Mouse (Mus musculus) lung, postnatal 0 days (tissue): ENCODE results near the gene H2-Q10. TPM values are rescaled to one million over a fixed set of nuclear protein-coding genes. Genes with fewer than 3 reads are reported as not detected.
"Not testable (repeated sequence)": the region's sequence is repeated elsewhere in the genome, so short reads cannot be mapped to it uniquely, and the experiment has no call there.

Experiments
- ATAC-seq: fragments of 200-750 bp; cut with Nextera tagmentation; 2 replicates; pipeline ENCODE4 v1.8.0; 2017; ENCODE audit warnings: moderate library complexity
- DNase-seq: peaks from one replicate; pipeline ENCODE4 v3.0.0-alpha.2; 2016; ENCODE audit warnings: low spot score
- H3K27ac ChIP-seq: fragments of 300-500 bp; sonication (generic); 2 replicates; pipeline ENCODE4 v1.5.1; 2014; ENCODE audit warnings: antibody characterized with exemption, mild to moderate bottlenecking, low read length, mixed read lengths
- H3K27me3 ChIP-seq: fragments of 300-500 bp; sonication (generic); replicated peaks from 2 replicates; pipeline ENCODE4 v1.6.1; 2014; ENCODE audit warnings: low read length, mixed read lengths; ENCODE audit not compliant: insufficient read depth
- H3K36me3 ChIP-seq: fragments of 300-500 bp; sonication (generic); 2 replicates; pipeline ENCODE4 v1.6.1; 2014; ENCODE audit warnings: low read length, mixed read lengths; ENCODE audit not compliant: insufficient read depth
- H3K4me1 ChIP-seq: fragments of 300-500 bp; sonication (generic); 2 replicates; pipeline ENCODE4 v1.6.1; 2014; ENCODE audit warnings: antibody characterized with exemption, low read depth, low read length, mixed read lengths; ENCODE audit not compliant: insufficient read depth
- H3K4me2 ChIP-seq: fragments of 300-500 bp; sonication (generic); replicated peaks from 2 replicates; pipeline ENCODE4 v1.6.1; 2014; ENCODE audit warnings: low read depth, mild to moderate bottlenecking, low read length, moderate library complexity, mixed read lengths
- H3K4me3 ChIP-seq: fragments of 300-500 bp; sonication (generic); 2 replicates; pipeline ENCODE4 v1.5.1; 2014; ENCODE audit warnings: low read depth, low read length
- H3K9ac ChIP-seq: fragments of 300-500 bp; sonication (generic); replicated peaks from 2 replicates; pipeline ENCODE4 v1.6.1; 2014; ENCODE audit warnings: low read depth, mild to moderate bottlenecking
- H3K9me3 ChIP-seq: fragments of 300-500 bp; sonication (generic); 2 replicates; pipeline ENCODE4 v1.6.1; 2016; ENCODE audit warnings: low read length, mixed read lengths
- CTCF ChIP-seq: IDR thresholded peaks from 2 replicates; pipeline ENCODE4 v1.5.1; 2016; ENCODE audit warnings: antibody characterized with exemption, mild to moderate bottlenecking
- WGBS: fragments of 180-500 bp; shearing (Covaris S2); extraction: QIAGEN DNeasy Blood & Tissue Kit; methylation state at CpG from one replicate; pipeline ENCODE4 v1.1.7; 2014; 5-methylcytosine and 5-hydroxymethylcytosine counted together
- polyA plus RNA-seq: library from polyadenylated mRNA; unstranded; fragments of >200 nt; fragmentation: Nextera tagmentation; extraction: Ambion mirVana; gene quantifications from 2 replicates; pipeline ENCODE4 v1.2.1, GENCODE M21; 2015

The H2-Q10 gene
- polyA plus RNA-seq, 1 experiment from 2014 or later = 2.0 TPM

GRCm38 (mm10) chr17:35425474-35425873, 44.4 kb upstream of the H2-Q10 start:
- TF ChIP-seq CTCF = peak; percentile 16; the same call in 1 of the 2 replicates
- WGBS = 12% methylated on average over 26 of the region's 28 CpGs
- Histone ChIP-seq H3K4me2 (peak overlapping the region; percentile 57), H3K4me3 (peak overlapping the region; percentile 28)
- ATAC-seq, H3K9ac ChIP-seq, H3K9me3 ChIP-seq, H3K36me3 ChIP-seq, H3K27ac ChIP-seq, H3K27me3 ChIP-seq, H3K4me1 ChIP-seq: not testable (repeated sequence)
- DNase-seq = peak; percentile 17

- ATAC-seq, H3K27ac ChIP-seq, H3K4me1 ChIP-seq, H3K9me3 ChIP-seq, H3K36me3 ChIP-seq, H3K27me3 ChIP-seq, H3K4me3 ChIP-seq, H3K9ac ChIP-seq, H3K4me2 ChIP-seq, DNase-seq: not testable (repeated sequence)
- WGBS = 76% methylated on average over 6 of the region's 6 CpGs
These were observed 41.0 kb upstream of the H2-Q10 start for GRCm38 (mm10) chr17:35428883-35429282.

- H3K27ac ChIP-seq, H3K4me3 ChIP-seq, ATAC-seq, H3K27me3 ChIP-seq, H3K4me2 ChIP-seq, H3K9me3 ChIP-seq, H3K36me3 ChIP-seq, DNase-seq, H3K4me1 ChIP-seq, H3K9ac ChIP-seq: not testable (repeated sequence)
- WGBS = 82% methylated on average over 6 of the region's 6 CpGs
These were observed 39.2 kb upstream of the H2-Q10 start for GRCm38 (mm10) chr17:35430671-35431070.

GRCm38 (mm10) chr17:35432167-35432566, 37.7 kb upstream of the H2-Q10 start:
- not testable (repeated sequence) for H3K9me3 ChIP-seq, H3K4me3 ChIP-seq, H3K27ac ChIP-seq, H3K27me3 ChIP-seq, H3K9ac ChIP-seq, DNase-seq, H3K4me2 ChIP-seq, ATAC-seq, H3K4me1 ChIP-seq, H3K36me3 ChIP-seq
- 92% methylated on average over 3 of the region's 3 CpGs for WGBS

- TF ChIP-seq CTCF = peak; percentile 74
These were observed 35.1 kb upstream of the H2-Q10 start for GRCm38 (mm10) chr17:35434836-35435235.

GRCm38 (mm10) chr17:35435577-35435976, 34.3 kb upstream of the H2-Q10 start:
- H3K9me3 ChIP-seq, H3K27ac ChIP-seq, H3K4me2 ChIP-seq, H3K9ac ChIP-seq, H3K4me1 ChIP-seq, H3K4me3 ChIP-seq, ATAC-seq, H3K36me3 ChIP-seq, DNase-seq, H3K27me3 ChIP-seq: not testable (repeated sequence)
- WGBS = 72% methylated on average over 3 of the region's 3 CpGs

More at GRCm38 (mm10) chr17:35434836-35435235, 35.1 kb upstream of the H2-Q10 start:
- H3K9me3 ChIP-seq, H3K4me1 ChIP-seq, H3K9ac ChIP-seq, H3K4me3 ChIP-seq, H3K4me2 ChIP-seq, DNase-seq, H3K36me3 ChIP-seq, ATAC-seq, H3K27ac ChIP-seq, H3K27me3 ChIP-seq: not testable (repeated sequence)
- WGBS = 7% methylated on average over 8 of the region's 8 CpGs

- not testable (repeated sequence) for H3K9me3 ChIP-seq, H3K27me3 ChIP-seq, ATAC-seq, DNase-seq, H3K27ac ChIP-seq, H3K9ac ChIP-seq, H3K4me3 ChIP-seq, H3K4me2 ChIP-seq, H3K36me3 ChIP-seq, H3K4me1 ChIP-seq
- WGBS = 41% methylated on average over 1 of the region's 1 CpGs
These were observed 32.4 kb upstream of the H2-Q10 start for GRCm38 (mm10) chr17:35437386-35437936.

- not testable (repeated sequence) for H3K4me3 ChIP-seq, H3K27ac ChIP-seq, H3K9me3 ChIP-seq, H3K9ac ChIP-seq, H3K4me2 ChIP-seq, ATAC-seq, DNase-seq, H3K27me3 ChIP-seq, H3K4me1 ChIP-seq, H3K36me3 ChIP-seq
- WGBS = 56% methylated on average over 1 of the region's 3 CpGs
These were observed 31.5 kb upstream of the H2-Q10 start for GRCm38 (mm10) chr17:35438395-35438794.
